Mouse (Mus musculus) kidney, embryonic 14.5 days (tissue): ENCODE measurements at regions not wholly inside any gene's neighbourhood (a gene's known extent, or its start where the extent isn't known, plus 50 kb on each side); places are given as distances from the start of the nearest gene placed in this dataset.

ENCODE experiments used
- ATAC-seq: fragments of 200-750 bp; cut with Nextera tagmentation; 2 replicates; pipeline ENCODE4 v1.8.0; 2017; ENCODE audit warnings: moderate number of reproducible peaks, mild to moderate bottlenecking, moderate TSS enrichment, moderate library complexity; ENCODE audit not compliant: low FRiP score, low TSS enrichment
- H3K27ac ChIP-seq: fragments of 300-500 bp; sonication (generic); 2 replicates; pipeline ENCODE4 v1.5.1; 2014; ENCODE audit warnings: low read depth, mild to moderate bottlenecking, low read length, moderate library complexity, mixed read lengths
- H3K27me3 ChIP-seq: fragments of 300-500 bp; sonication (generic); 2 replicates; pipeline ENCODE4 v1.6.1; 2014; ENCODE audit warnings: mild to moderate bottlenecking, low read length; ENCODE audit not compliant: control insufficient read depth, insufficient read depth
- H3K36me3 ChIP-seq: fragments of 300-500 bp; sonication (generic); 2 replicates; pipeline ENCODE4 v1.6.1; 2014; ENCODE audit warnings: low read length, mixed read lengths; ENCODE audit not compliant: control insufficient read depth, insufficient read depth
- H3K4me1 ChIP-seq: fragments of 300-500 bp; sonication (generic); 2 replicates; pipeline ENCODE4 v1.6.1; 2014; ENCODE audit warnings: low read length, mixed read lengths; ENCODE audit not compliant: control insufficient read depth, insufficient read depth
- H3K4me2 ChIP-seq: fragments of 300-500 bp; sonication (generic); replicated peaks from 2 replicates; pipeline ENCODE4 v1.6.1; 2014; ENCODE audit warnings: low read depth, mild to moderate bottlenecking, low read length
- H3K4me3 ChIP-seq: fragments of 300-500 bp; sonication (generic); 2 replicates; pipeline ENCODE4 v1.5.1; 2014; ENCODE audit warnings: mild to moderate bottlenecking, low read length
- H3K9ac ChIP-seq: fragments of 300-500 bp; sonication (generic); 2 replicates; pipeline ENCODE4 v1.6.1; 2014; ENCODE audit warnings: low read depth, mild to moderate bottlenecking, low read length, moderate library complexity
- H3K9me3 ChIP-seq: fragments of 300-500 bp; sonication (generic); 2 replicates; pipeline ENCODE4 v1.6.1; 2016; ENCODE audit warnings: low read length; ENCODE audit not compliant: control insufficient read depth
- WGBS: fragments of 180-500 bp; shearing (Covaris S2); extraction: QIAGEN DNeasy Blood & Tissue Kit; methylation state at CpG from one replicate; pipeline ENCODE4 v1.1.7; 2014; 5-methylcytosine and 5-hydroxymethylcytosine counted together

- Histone ChIP-seq H3K4me2 (no peak overlapping the region), H3K9ac (no peak overlapping the region), H3K27me3 (no peaks in the 10 kb centered on the region), H3K36me3 (no peaks in the 10 kb centered on the region), H3K4me3 (no peak overlapping the region), H3K27ac (no peak overlapping the region), H3K4me1 (no peaks in the 10 kb centered on the region), H3K9me3 (no peaks in the 10 kb centered on the region; the same call in 1 of the 2 replicates)
- ATAC-seq = no peak
- 84% methylated on average over 3 of the region's 3 CpGs for WGBS
Measured at GRCm38 (mm10) chr1:39096726-39097125, 96.8 kb upstream of the Npas2 start.

GRCm38 (mm10) chr1:39097499-39097898 lies 96.0 kb upstream of the Npas2 start:
- ATAC-seq = no peak
- H3K36me3 ChIP-seq = no peaks in the 10 kb centered on the region
- H3K27ac ChIP-seq = no peak overlapping the region
- WGBS = 91% methylated on average over 10 of the region's 10 CpGs
- no peak overlapping the region for H3K9ac ChIP-seq
- no peaks in the 10 kb centered on the region; the same call in 1 of the 2 replicates for H3K9me3 ChIP-seq
- no peaks in the 10 kb centered on the region for H3K4me1 ChIP-seq
- no peaks in the 10 kb centered on the region for H3K27me3 ChIP-seq
- no peak overlapping the region for H3K4me2 ChIP-seq
- H3K4me3 ChIP-seq = no peak overlapping the region

GRCm38 (mm10) chr1:39098154-39098553 lies 95.4 kb upstream of the Npas2 start:
- no peaks in the 10 kb centered on the region for H3K4me1 ChIP-seq
- no peaks in the 10 kb centered on the region; the same call in 1 of the 2 replicates for H3K9me3 ChIP-seq
- H3K27ac ChIP-seq = no peak overlapping the region
- H3K4me2 ChIP-seq = no peak overlapping the region
- ATAC-seq = no peak
- H3K27me3 ChIP-seq = no peaks in the 10 kb centered on the region
- no peak overlapping the region for H3K9ac ChIP-seq
- 92% methylated on average over 5 of the region's 5 CpGs for WGBS
- H3K36me3 ChIP-seq = no peaks in the 10 kb centered on the region
- no peak overlapping the region for H3K4me3 ChIP-seq

GRCm38 (mm10) chr1:39099246-39099645 lies 94.3 kb upstream of the Npas2 start:
- Histone ChIP-seq H3K4me3 (no peak overlapping the region), H3K4me1 (no peaks in the 10 kb centered on the region), H3K9ac (no peak overlapping the region), H3K36me3 (no peaks in the 10 kb centered on the region), H3K4me2 (no peak overlapping the region), H3K27me3 (no peaks in the 10 kb centered on the region), H3K9me3 (no peaks in the 10 kb centered on the region; the same call in 1 of the 2 replicates), H3K27ac (no peak overlapping the region)
- WGBS = 84% methylated on average over 7 of the region's 7 CpGs
- no peak for ATAC-seq

- H3K36me3 ChIP-seq = no peaks in the 10 kb centered on the region
- H3K27me3 ChIP-seq = no peaks in the 10 kb centered on the region
- no peaks in the 10 kb centered on the region; the same call in 1 of the 2 replicates for H3K9me3 ChIP-seq
- no peak overlapping the region for H3K9ac ChIP-seq
- no peak overlapping the region for H3K4me2 ChIP-seq
- H3K27ac ChIP-seq = no peak overlapping the region
- no peak overlapping the region for H3K4me3 ChIP-seq
- H3K4me1 ChIP-seq = peaks cover 3% of the 10 kb centered on the region; the same call in 1 of the 2 replicates
- no peak for ATAC-seq
Measured at GRCm38 (mm10) chr1:39100492-39100891, 93.0 kb upstream of the Npas2 start.

- 82% methylated on average over 8 of the region's 8 CpGs for WGBS
Measured at GRCm38 (mm10) chr1:39102126-39102905, 91.2 kb upstream of the Npas2 start.

GRCm38 (mm10) chr1:39102989-39103910 lies 90.3 kb upstream of the Npas2 start:
- no peak overlapping the region for H3K4me3 ChIP-seq
- 73% methylated on average over 14 of the region's 14 CpGs for WGBS
- H3K36me3 ChIP-seq = no peaks in the 10 kb centered on the region
- H3K9ac ChIP-seq = no peak overlapping the region
- no peak overlapping the region for H3K4me2 ChIP-seq
- no peak overlapping the region for H3K27ac ChIP-seq
- no peaks in the 10 kb centered on the region for H3K27me3 ChIP-seq
- no peak for ATAC-seq
- H3K9me3 ChIP-seq = no peaks in the 10 kb centered on the region; the same call in 1 of the 2 replicates
- H3K4me1 ChIP-seq = peaks cover 6% of the 10 kb centered on the region; the same call in 1 of the 2 replicates

More at GRCm38 (mm10) chr1:39102126-39102905, 91.2 kb upstream of the Npas2 start:
- Histone ChIP-seq H3K27me3 (no peaks in the 10 kb centered on the region), H3K4me2 (no peak overlapping the region), H3K27ac (no peak overlapping the region), H3K9me3 (no peaks in the 10 kb centered on the region; the same call in 1 of the 2 replicates), H3K36me3 (no peaks in the 10 kb centered on the region), H3K4me3 (no peak overlapping the region), H3K9ac (no peak overlapping the region), H3K4me1 (peaks cover 6% of the 10 kb centered on the region; the same call in 1 of the 2 replicates)
- ATAC-seq = no peak

GRCm38 (mm10) chr1:39105546-39106371 lies 87.8 kb upstream of the Npas2 start:
- Histone ChIP-seq H3K9me3 (no peaks in the 10 kb centered on the region), H3K9ac (no peak overlapping the region), H3K36me3 (no peaks in the 10 kb centered on the region), H3K4me2 (no peak overlapping the region), H3K27me3 (no peaks in the 10 kb centered on the region), H3K4me3 (no peak overlapping the region), H3K4me1 (peaks cover 6% of the 10 kb centered on the region; the same call in 1 of the 2 replicates), H3K27ac (no peak overlapping the region)
- WGBS = 60% methylated on average over 17 of the region's 17 CpGs
- ATAC-seq = no peak
